Mouse (Mus musculus) inflammation-experienced regulatory T-cells, adult 16 weeks (primary cell): ENCODE measurements around the gene Pum1. TPM values are rescaled to one million over a fixed set of nuclear protein-coding genes. Genes with fewer than 3 reads are reported as not detected.

Source experiments
- polyA plus RNA-seq: library from polyadenylated mRNA; unstranded; fragments of 100-300 nt; shearing (Covaris generic); gene quantifications from one replicate; pipeline ENCODE4 v1.2.1, GENCODE M21; 2017

Gene Pum1
- polyA plus RNA-seq: 121 TPM

DNA sequence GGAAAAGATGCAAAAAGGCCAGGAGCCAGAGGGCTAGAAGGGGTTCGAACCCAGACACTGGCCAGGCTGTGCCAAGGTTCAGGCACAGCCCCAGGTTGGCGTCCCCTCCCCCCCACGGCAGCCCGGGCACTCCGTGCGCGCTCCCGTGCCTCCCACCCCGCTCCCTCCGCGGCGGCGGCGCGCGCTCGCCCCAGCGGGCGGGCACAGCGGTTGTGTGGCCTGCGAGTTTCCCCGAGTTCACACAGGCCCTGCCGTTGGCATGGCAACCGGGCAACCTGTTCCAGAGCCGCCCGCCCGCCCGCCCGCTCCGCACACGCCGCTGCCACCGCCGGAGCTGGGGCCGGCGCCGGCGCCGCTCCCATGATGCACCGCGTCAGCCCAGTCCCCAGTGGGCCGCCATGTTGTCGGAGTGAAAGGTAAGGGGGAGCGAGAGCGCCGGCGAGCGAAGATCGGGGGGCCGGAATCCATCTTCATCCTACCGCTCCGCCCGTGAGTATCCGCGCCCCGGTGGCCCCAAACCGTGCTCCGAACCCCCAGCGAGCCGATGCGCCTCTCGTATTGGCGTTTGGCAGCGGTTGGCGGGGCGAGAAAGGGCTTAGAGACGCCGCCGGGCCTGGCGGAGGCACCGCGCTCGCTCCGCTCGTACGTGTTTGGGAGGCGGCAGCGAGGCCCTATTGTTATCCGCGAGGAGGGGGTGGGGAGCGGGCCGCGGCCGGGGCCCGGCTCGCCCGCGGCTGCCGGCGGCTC lies at the start of gene Pum1:
Gene Pum1 (plus strand): TSS at position 343 of the 747 bp plus-strand sequence.

GRCm38 (mm10) chr4:130792376-130793179 lies 129.5 kb downstream of the Pum1 start, which contains the start of gene Sdc3:
TSS of gene Sdc3 (plus strand) at chr4:130792537.

Other genes starting within 250 kb of the Pum1 start
- gene Nkain1, start 89.1 kb upstream of the Pum1 start, polyA plus RNA-seq: not detected
- 0.66 TPM for gene Sdc3, start 129.2 kb downstream of the Pum1 start, polyA plus RNA-seq
- 2,330 TPM for gene Laptm5, start 249.8 kb downstream of the Pum1 start, polyA plus RNA-seq